Mouse (Mus musculus) CH12.LX (cell line): ENCODE results near the gene Agtpbp1.

Source experiments
- CTCF ChIP-seq, 2 experiments: IDR thresholded peaks in 1 of 2; conservative IDR thresholded peaks in 1 of 2; 2 replicates each; pipeline ENCODE4 v1.5.1; 2011 to 2012; ENCODE audit warnings: low read depth in 2 of 2, low read length in 2 of 2, improper control_type of control experiment in 1 of 2, inconsistent platforms in 1 of 2, mild to moderate bottlenecking in 1 of 2, moderate library complexity in 1 of 2
- ETS1 ChIP-seq: conservative IDR thresholded peaks from 2 replicates; pipeline ENCODE4 v1.6.1; 2012; ENCODE audit warnings: low read depth, mild to moderate bottlenecking, inconsistent platforms, low read length, improper control_type of control experiment, moderate library complexity
- HCFC1 ChIP-seq: IDR thresholded peaks from 2 replicates; pipeline ENCODE4 v1.6.1; 2012; ENCODE audit warnings: low read depth, mild to moderate bottlenecking, inconsistent platforms, low read length, improper control_type of control experiment
- MAZ ChIP-seq: IDR thresholded peaks from 2 replicates; pipeline ENCODE4 v1.6.1; 2012; ENCODE audit warnings: low read depth, mild to moderate bottlenecking, inconsistent platforms, low read length, improper control_type of control experiment, moderate library complexity
- RAD21 ChIP-seq: IDR thresholded peaks from 2 replicates; pipeline ENCODE4 v1.6.1; 2011; ENCODE audit warnings: low read depth, mild to moderate bottlenecking, low read length, improper control_type of control experiment, moderate library complexity
- ZNF384 ChIP-seq: IDR thresholded peaks from 2 replicates; pipeline ENCODE4 v1.6.1; 2012; ENCODE audit warnings: low read depth, low read length, improper control_type of control experiment, inconsistent platforms

- TF ChIP-seq CTCF (conservative IDR thresholded peaks at IDR 0.05 in 1 of 2, IDR thresholded peaks at IDR 0.05 in 1 of 2; ENCODE audit: low read depth in 2 of 2, low read length in 2 of 2) (no peak), ZNF384 (no peak), HCFC1 (no peak), RAD21 (no peak), MAZ (no peak), ETS1 (no peak)
Measured at GRCm38 (mm10) chr13:59552286-59552685, 32.7 kb downstream of the Agtpbp1 start.
